Mouse (Mus musculus) kidney, postnatal 0 days (tissue): ENCODE measurements around the gene Glb1l2. TPM values are rescaled to one million over a fixed set of nuclear protein-coding genes. Genes with fewer than 3 reads are reported as not detected.
A peak's percentile ranks its signal among the peaks of the same experiment; 100 is the strongest.

Source experiments
- ATAC-seq: fragments of 200-750 bp; cut with Nextera tagmentation; replicated peaks from 2 replicates; pipeline ENCODE4 v1.8.0; 2017; ENCODE audit warnings: low read depth, moderate number of reproducible peaks, moderate TSS enrichment, moderate library complexity; ENCODE audit not compliant: low FRiP score
- DNase-seq: peaks from one replicate; pipeline ENCODE4 v3.0.0-alpha.2; 2016; ENCODE audit warnings: low spot score
- H3K27ac ChIP-seq: fragments of 300-500 bp; sonication (generic); 2 replicates; pipeline ENCODE4 v1.5.1; 2014; ENCODE audit warnings: mild to moderate bottlenecking
- H3K27me3 ChIP-seq: fragments of 300-500 bp; sonication (generic); 2 replicates; pipeline ENCODE4 v1.6.1; 2014; ENCODE audit warnings: low read length, mixed read lengths; ENCODE audit not compliant: insufficient read depth
- H3K36me3 ChIP-seq: fragments of 300-500 bp; sonication (generic); 2 replicates; pipeline ENCODE4 v1.6.1; 2014; ENCODE audit warnings: low read length, mixed read lengths; ENCODE audit not compliant: insufficient read depth
- H3K4me1 ChIP-seq: fragments of 300-500 bp; sonication (generic); replicated peaks from 2 replicates; pipeline ENCODE4 v1.6.1; 2014; ENCODE audit warnings: antibody characterized with exemption, low read length, mixed read lengths; ENCODE audit not compliant: insufficient read depth
- H3K4me2 ChIP-seq: fragments of 300-500 bp; sonication (generic); 2 replicates; pipeline ENCODE4 v1.6.1; 2014; ENCODE audit warnings: mild to moderate bottlenecking, low read length, moderate library complexity, mixed read lengths
- H3K4me3 ChIP-seq: fragments of 300-500 bp; sonication (generic); replicated peaks from 2 replicates; pipeline ENCODE4 v1.5.1; 2014; ENCODE audit warnings: low read depth, low read length
- H3K9ac ChIP-seq: fragments of 300-500 bp; sonication (generic); 2 replicates; pipeline ENCODE4 v1.6.1; 2014; ENCODE audit warnings: low read depth, low read length
- H3K9me3 ChIP-seq: fragments of 300-500 bp; sonication (generic); replicated peaks from 2 replicates; pipeline ENCODE4 v1.6.1; 2016; ENCODE audit warnings: low read length, inconsistent platforms, mixed read lengths
- CTCF ChIP-seq: IDR thresholded peaks from 2 replicates; pipeline ENCODE4 v1.5.1; 2016; ENCODE audit warnings: antibody characterized with exemption, low read depth, mild to moderate bottlenecking, moderate library complexity
- WGBS: fragments of 180-500 bp; shearing (Covaris S2); extraction: QIAGEN DNeasy Blood & Tissue Kit; methylation state at CpG from one replicate; pipeline ENCODE4 v1.1.7; 2014; 5-methylcytosine and 5-hydroxymethylcytosine counted together
- polyA plus RNA-seq: library from polyadenylated mRNA; unstranded; fragments of >200 nt; fragmentation: Nextera tagmentation; extraction: Ambion mirVana; gene quantifications from 2 replicates; pipeline ENCODE4 v1.2.1, GENCODE M21; 2015

Gene Glb1l2
- polyA plus RNA-seq, 1 experiment from 2014 or later, result 47.5 TPM

DNA sequence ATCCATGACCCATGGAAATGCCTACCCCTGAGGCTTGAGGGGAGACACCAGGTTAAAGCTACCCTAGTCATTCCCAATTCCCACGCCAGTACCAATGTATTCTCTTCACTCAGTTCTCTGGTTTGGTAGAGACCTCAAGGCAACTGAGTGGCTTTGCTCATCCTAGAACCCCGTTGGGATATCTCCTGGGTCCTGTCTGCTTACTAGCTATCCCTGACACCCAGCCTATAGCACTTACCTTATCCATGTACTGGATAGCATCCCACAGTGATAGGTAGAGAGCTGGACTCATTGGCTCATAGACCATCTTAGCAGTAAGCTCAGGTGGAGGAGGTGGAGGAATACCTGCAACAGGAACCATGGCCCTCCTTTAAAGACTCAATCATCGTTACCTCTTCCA lies 38.1 kb downstream of the Glb1l2 start:
- Histone ChIP-seq H3K9ac (no peak overlapping the region), H3K27me3 (no peaks in the 10 kb centered on the region), H3K4me1 (no peaks in the 10 kb centered on the region), H3K4me2 (no peak overlapping the region), H3K27ac (no peak overlapping the region), H3K9me3 (no peaks in the 10 kb centered on the region), H3K36me3 (no peaks in the 10 kb centered on the region), H3K4me3 (no peak overlapping the region)
- TF ChIP-seq CTCF, result no peak
- no peak for DNase-seq
- WGBS, result 83% methylated on average over 3 of the region's 3 CpGs
- no peak for ATAC-seq

DNA sequence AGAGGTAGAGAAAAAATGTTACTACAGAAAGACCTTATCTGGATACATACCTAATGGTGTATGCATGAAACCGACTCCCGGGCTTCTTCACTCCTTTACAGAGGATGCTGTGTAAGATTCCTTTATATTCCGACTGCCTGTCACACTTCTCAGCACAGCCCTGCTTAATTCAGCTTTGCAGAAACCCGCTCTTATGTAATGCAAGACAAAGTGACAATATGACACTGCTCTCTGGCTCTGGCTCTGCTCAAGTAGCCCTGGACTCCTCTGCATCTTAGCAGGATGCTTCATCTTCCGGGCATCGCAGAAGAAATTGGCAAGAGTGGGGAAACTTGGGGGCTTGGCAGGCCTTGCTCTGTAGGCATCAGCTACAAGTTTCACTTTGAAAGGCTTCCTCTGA lies 43.8 kb downstream of the Glb1l2 start:
- Histone ChIP-seq H3K27ac (no peak overlapping the region), H3K4me2 (no peak overlapping the region), H3K9ac (no peak overlapping the region), H3K36me3 (no peaks in the 10 kb centered on the region), H3K9me3 (no peaks in the 10 kb centered on the region), H3K4me3 (no peak overlapping the region), H3K4me1 (no peaks in the 10 kb centered on the region), H3K27me3 (no peaks in the 10 kb centered on the region)
- 82% methylated on average over 6 of the region's 6 CpGs for WGBS
- DNase-seq, result no peak
- no peak for ATAC-seq
- no peak for TF ChIP-seq CTCF

DNA sequence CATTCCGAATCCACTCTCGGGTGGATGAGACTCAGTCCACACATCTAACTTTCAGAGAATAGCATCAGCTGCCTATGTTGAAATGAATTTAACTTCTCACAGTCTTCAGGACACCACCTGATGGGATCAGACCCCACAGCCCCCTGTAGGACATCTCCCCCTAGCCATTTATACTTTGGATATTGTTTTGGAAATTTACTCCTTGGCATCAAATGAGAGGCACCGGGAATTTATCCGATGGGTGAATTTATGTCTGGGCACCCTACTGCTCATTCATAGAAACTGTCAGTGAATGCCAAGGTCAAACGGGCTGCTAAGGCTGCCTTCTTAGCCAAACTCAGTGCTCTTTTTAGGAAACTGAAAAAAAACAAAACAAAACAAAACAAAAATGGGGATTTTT lies 45.7 kb downstream of the Glb1l2 start:
- 75% methylated on average over 5 of the region's 5 CpGs for WGBS

DNA sequence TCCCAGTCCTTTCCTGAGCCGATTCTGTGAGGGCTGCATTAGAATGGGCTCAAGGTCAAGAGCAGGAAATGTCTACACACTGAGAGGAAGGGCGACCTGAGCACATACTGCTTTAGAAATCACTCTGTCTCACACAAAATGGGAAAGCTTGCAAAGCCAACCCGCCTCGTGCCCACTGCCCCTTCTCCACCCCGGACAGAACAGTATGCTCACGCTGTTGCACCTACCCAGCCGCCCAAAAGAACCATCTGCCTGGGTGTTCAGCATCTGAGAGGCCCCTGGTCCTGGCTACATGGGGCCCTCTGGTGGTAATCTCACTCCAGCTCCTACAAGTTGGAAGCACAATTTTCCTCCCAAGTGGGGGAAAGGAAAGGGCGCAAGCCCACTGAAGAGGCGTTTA lies 46.2 kb downstream of the Glb1l2 start:
- ATAC-seq (no peak), DNase-seq (peak; percentile 24)
- Histone ChIP-seq H3K9ac (no peak overlapping the region), H3K27ac (no peak overlapping the region), H3K4me2 (no peak overlapping the region), H3K9me3 (no peaks in the 10 kb centered on the region), H3K4me1 (no peaks in the 10 kb centered on the region), H3K27me3 (no peaks in the 10 kb centered on the region), H3K36me3 (no peaks in the 10 kb centered on the region), H3K4me3 (no peak overlapping the region)
- peak; percentile 62 for TF ChIP-seq CTCF
- 25% methylated on average over 9 of the region's 9 CpGs for WGBS

More for the DNA sequence above, 45.7 kb downstream of the Glb1l2 start:
- no peaks in the 10 kb centered on the region for H3K27me3 ChIP-seq
- no peak overlapping the region for H3K9ac ChIP-seq
- H3K4me3 ChIP-seq, result no peak overlapping the region
- no peak for ATAC-seq
- DNase-seq, result no peak
- no peaks in the 10 kb centered on the region for H3K9me3 ChIP-seq
- no peaks in the 10 kb centered on the region for H3K4me1 ChIP-seq
- no peaks in the 10 kb centered on the region for H3K36me3 ChIP-seq
- no peak for TF ChIP-seq CTCF
- H3K4me2 ChIP-seq, result no peak overlapping the region
- no peak overlapping the region for H3K27ac ChIP-seq

DNA sequence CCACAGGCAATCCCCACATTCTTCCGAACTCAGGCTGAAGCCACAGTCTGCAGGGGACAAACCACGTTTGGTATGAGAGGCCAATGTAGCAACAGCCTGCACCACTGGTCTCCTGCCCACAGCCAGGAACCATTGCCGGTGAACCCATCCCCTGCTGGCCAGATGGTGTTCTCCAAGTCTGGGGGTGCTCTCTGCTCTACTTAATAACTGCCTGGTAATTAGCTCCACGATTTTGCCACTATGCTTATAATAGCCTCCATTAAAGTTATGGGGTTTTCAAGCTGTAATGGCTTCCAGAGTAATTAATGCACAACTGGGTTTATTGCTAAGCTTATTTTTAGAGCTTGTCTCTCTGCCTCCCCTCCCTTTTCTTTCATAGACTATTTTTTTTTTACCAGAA lies 57.4 kb downstream of the Glb1l2 start:
- TF ChIP-seq CTCF, result no peak
- H3K36me3 ChIP-seq, result no peaks in the 10 kb centered on the region
- H3K27ac ChIP-seq, result no peak overlapping the region
- H3K9ac ChIP-seq, result no peak overlapping the region
- H3K27me3 ChIP-seq, result no peaks in the 10 kb centered on the region
- no peaks in the 10 kb centered on the region for H3K9me3 ChIP-seq
- 68% methylated on average over 4 of the region's 4 CpGs for WGBS
- ATAC-seq, result no peak
- no peak for DNase-seq
- H3K4me1 ChIP-seq, result no peaks in the 10 kb centered on the region
- H3K4me2 ChIP-seq, result no peak overlapping the region
- H3K4me3 ChIP-seq, result no peak overlapping the region

DNA sequence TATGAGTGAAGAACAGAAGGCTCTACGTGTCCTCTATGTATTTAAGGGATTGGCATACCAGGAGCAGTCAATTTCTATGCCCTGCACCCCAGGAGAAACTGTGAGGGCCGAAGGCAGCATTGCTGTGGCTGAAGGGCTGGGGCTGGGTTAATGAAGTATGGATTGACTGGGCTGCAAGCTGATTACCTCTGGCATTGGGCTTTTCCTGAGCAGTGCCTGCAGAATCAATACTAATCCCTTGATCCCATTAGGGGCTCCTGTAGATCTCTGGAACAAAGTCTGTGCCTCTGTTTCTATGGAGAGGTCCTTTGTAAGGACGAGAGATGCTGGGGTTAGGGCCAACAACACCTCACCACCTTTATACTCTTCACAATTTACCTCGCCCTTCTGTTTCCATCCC lies 59.1 kb downstream of the Glb1l2 start:
- Histone ChIP-seq H3K4me3 (no peak overlapping the region), H3K27me3 (no peaks in the 10 kb centered on the region), H3K9ac (no peak overlapping the region), H3K9me3 (no peaks in the 10 kb centered on the region), H3K27ac (no peak overlapping the region), H3K36me3 (no peaks in the 10 kb centered on the region), H3K4me1 (no peaks in the 10 kb centered on the region), H3K4me2 (no peak overlapping the region)
- WGBS, result 58% methylated on average over 4 of the region's 4 CpGs
- no peak for TF ChIP-seq CTCF
- DNase-seq (no peak), ATAC-seq (no peak)

DNA sequence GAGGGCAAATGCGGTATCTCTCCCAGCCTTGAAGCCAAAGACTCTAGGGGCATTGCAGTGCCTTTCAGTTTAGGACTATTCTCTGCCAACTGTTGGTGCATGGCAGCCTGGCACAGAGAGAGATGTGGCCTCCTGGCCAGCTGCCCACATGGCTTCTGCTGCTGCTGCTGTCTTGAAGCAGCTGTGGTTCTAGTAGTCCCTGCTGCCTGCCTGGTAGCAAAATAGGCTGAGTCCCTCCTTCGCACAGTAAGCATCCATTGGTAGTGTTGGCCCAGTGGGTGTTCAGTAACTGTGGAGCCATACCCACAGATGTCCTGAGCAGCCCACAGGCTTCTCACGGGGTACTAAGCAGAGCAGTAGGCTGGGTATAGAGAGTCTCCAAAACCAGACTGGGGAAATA lies 63.5 kb downstream of the Glb1l2 start:
- H3K4me2 ChIP-seq, result no peak overlapping the region
- ATAC-seq, result no peak
- H3K4me3 ChIP-seq, result no peak overlapping the region
- H3K36me3 ChIP-seq, result no peaks in the 10 kb centered on the region
- 91% methylated on average over 3 of the region's 3 CpGs for WGBS
- H3K27ac ChIP-seq, result no peak overlapping the region
- H3K9ac ChIP-seq, result no peak overlapping the region
- no peaks in the 10 kb centered on the region for H3K4me1 ChIP-seq
- DNase-seq, result no peak
- H3K9me3 ChIP-seq, result no peaks in the 10 kb centered on the region
- H3K27me3 ChIP-seq, result no peaks in the 10 kb centered on the region
- TF ChIP-seq CTCF, result no peak
